Mouse (Mus musculus) hindlimb bud, embryonic 11.5 days (tissue): ENCODE data around the gene Abca1.

ENCODE experiments used
- DNase-seq: peaks from one replicate; pipeline ENCODE4 v3.0.0-alpha.2; 2012; ENCODE audit warnings: low read depth, low spot score; ENCODE audit errors: extremely low spot score

Gene Abca1

GRCm38 (mm10) chr4:53150516-53150915 is 9.2 kb downstream of the Abca1 start:
- no peak for DNase-seq

GRCm38 (mm10) chr4:53149644-53150043 is 10.1 kb downstream of the Abca1 start:
- DNase-seq = no peak

- DNase-seq = no peak
Observed at GRCm38 (mm10) chr4:53148817-53149216, 10.9 kb downstream of the Abca1 start.

- DNase-seq = no peak
Observed at GRCm38 (mm10) chr4:53147454-53147853, 12.2 kb downstream of the Abca1 start.

- DNase-seq = no peak
Observed at GRCm38 (mm10) chr4:53147046-53147445, 12.6 kb downstream of the Abca1 start.

GRCm38 (mm10) chr4:53146227-53146949 is 13.3 kb downstream of the Abca1 start:
- no peak for DNase-seq

- DNase-seq = no peak
Observed at GRCm38 (mm10) chr4:53145434-53146168, 14.1 kb downstream of the Abca1 start.

GRCm38 (mm10) chr4:53144571-53144970 is 15.1 kb downstream of the Abca1 start:
- DNase-seq = no peak

GRCm38 (mm10) chr4:53144021-53144420 is 15.7 kb downstream of the Abca1 start:
- no peak for DNase-seq

GRCm38 (mm10) chr4:53140678-53141077 is 19.0 kb downstream of the Abca1 start:
- DNase-seq = no peak

- DNase-seq = no peak
Observed at GRCm38 (mm10) chr4:53139495-53139894, 20.2 kb downstream of the Abca1 start.

- no peak for DNase-seq
Observed at GRCm38 (mm10) chr4:53138974-53139373, 20.7 kb downstream of the Abca1 start.

- DNase-seq = no peak
Observed at GRCm38 (mm10) chr4:53137087-53137486, 22.6 kb downstream of the Abca1 start.

GRCm38 (mm10) chr4:53134816-53135215 is 24.9 kb downstream of the Abca1 start:
- DNase-seq = no peak

GRCm38 (mm10) chr4:53133995-53134394 is 25.7 kb downstream of the Abca1 start:
- DNase-seq = no peak

GRCm38 (mm10) chr4:53131538-53131937 is 28.2 kb downstream of the Abca1 start:
- DNase-seq = no peak

- no peak for DNase-seq
Observed at GRCm38 (mm10) chr4:53130622-53131517, 28.8 kb downstream of the Abca1 start.

- no peak for DNase-seq
Observed at GRCm38 (mm10) chr4:53129716-53130301, 29.9 kb downstream of the Abca1 start.

- DNase-seq = no peak
Observed at GRCm38 (mm10) chr4:53127266-53127665, 32.4 kb downstream of the Abca1 start.

- no peak for DNase-seq
Observed at GRCm38 (mm10) chr4:53126794-53127193, 32.9 kb downstream of the Abca1 start.
